Mouse (Mus musculus): ENCODE data around the gene Snd1.
"Not testable (repeated sequence)": the region's sequence is repeated elsewhere in the genome, so short reads cannot be mapped to it uniquely, and the experiment has no call there.

The Snd1 gene

DNA sequence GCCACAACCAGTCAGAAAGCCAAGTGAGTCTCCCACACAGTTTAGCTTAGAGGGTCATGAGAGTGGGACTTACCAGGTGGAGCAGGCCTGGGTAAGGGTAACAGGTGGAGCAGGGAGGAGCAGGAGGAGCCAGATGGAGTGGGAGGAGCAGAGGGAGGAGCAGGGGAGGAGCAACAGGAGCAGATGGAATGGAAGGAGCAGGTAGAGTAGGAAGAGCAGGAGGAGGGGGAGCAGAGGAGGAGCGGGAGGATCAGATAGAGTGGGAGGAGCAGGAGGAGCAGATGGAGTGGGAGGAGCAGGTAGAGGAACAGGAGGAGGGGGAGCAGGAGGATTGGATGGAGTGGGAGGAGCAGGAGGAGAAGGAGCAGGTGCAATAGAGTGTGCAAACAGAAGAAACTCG lies 427.6 kb downstream of the Snd1 start:
- no peak for DNase-seq (ENCODE audit: low read depth, low spot score)

DNA sequence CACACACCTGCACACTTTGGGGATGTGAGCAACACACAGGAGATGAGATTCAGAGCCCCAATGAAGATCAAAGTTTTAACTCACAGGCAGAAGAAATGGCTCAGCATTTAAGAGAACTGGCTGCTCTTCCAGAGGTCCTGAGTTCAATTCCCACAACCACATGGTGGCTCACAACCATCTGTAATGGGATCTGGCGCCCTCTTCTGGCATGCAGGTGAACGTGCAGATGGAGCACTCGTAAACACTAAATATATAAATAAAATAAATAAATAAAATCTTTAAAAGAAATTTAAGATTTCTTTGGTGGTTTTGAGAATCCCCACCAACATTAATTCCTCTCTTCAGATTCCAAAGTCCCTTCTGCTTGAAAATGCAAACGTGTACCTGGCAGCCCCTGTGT lies 429.5 kb downstream of the Snd1 start:
- DNase-seq (ENCODE audit: low read depth, low spot score) = no peak

GRCm38 (mm10) chr6:28905301-28905700 lies 430.4 kb downstream of the Snd1 start:
- no peak for DNase-seq (ENCODE audit: low read depth, low spot score)

DNA sequence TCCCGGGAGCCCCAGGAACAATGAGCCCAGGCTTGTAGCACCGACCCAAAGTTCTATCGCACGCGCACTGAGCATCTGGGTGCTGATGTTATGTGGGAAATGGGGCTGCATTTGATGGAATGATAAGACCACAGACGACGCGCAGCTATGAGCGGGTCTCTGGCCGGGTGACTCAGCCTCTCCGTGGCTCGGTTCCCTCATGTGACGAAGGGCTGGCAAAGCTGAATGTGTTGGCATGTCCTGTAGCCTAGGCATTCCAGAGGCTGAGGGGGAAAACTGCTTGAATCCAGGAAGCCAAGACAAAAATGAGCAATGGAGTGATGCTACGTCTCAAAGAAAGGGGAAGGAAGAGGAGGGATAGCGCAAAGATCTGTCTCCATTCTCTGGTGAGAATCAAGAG lies 434.9 kb downstream of the Snd1 start:
- DNase-seq (ENCODE audit: low read depth, low spot score) = no peak

DNA sequence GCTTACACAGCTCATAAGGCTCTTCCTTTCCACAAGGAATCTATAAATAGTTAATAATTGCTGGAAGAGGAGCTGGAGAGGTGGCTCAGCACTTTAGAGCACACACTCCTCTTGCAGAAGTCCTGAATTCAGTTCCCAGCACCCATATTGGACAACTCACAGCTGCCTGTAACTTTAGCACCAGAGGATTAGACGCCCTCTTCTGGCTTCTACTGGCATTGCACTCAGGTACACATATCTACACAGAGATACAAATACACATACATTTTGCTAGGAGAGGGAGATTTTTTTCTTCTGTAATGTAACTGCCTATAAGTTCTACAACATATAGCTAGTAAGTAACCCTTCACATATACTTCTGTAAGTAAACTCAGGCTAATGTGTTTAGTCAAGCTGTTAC lies 440.0 kb downstream of the Snd1 start:
- no peak for DNase-seq (ENCODE audit: low read depth, low spot score)

DNA sequence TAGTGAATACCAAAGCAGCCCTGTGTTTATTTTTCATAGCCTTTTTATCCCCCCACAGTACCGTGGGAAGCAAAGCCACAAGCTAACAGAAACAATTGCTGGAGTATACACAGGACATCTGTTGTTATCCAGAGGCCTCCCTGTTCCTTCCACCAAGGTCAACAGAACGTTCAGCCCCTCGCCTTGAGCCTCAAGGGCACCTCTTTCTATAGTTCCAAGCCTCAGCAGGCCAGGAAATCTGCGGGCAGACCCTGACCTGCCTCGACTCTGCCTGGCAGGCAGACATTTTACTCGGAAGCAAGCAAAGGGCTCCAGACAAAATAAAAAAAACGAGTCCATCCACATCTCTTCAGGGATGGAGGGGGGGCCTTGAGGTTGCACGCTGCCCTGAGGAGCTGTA lies 441.7 kb downstream of the Snd1 start:
- DNase-seq (ENCODE audit: low read depth, low spot score) = no peak

- DNase-seq (ENCODE audit: low read depth, low spot score) = no peak
These were observed 444.4 kb downstream of the Snd1 start for GRCm38 (mm10) chr6:28919346-28919745.

DNA sequence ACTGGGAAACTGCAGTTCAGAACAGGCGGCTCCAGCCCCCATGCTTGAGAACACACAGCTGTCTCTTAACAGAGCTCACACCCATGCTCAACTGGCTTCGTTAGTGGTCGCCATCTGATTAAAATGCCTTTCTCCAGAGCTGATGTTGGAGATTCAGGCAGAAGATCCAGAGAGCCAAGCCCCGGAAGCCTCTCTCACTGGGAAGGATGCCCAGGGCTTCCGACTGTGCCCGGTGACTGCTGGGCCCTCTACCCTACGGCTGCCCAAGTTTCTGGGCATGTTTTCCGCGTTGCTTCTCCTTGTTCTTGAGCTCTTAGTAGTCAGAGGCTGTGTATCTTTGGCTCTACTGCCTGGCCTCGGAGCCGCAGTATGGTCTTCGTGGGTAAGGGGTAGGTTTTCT lies 447.4 kb downstream of the Snd1 start:
- no peak for DNase-seq (ENCODE audit: low read depth, low spot score)

GRCm38 (mm10) chr6:28923091-28923824 lies 448.3 kb downstream of the Snd1 start:
- no peak for DNase-seq (ENCODE audit: low read depth, low spot score)

- DNase-seq (ENCODE audit: low read depth, low spot score) = no peak
These were observed 448.9 kb downstream of the Snd1 start for GRCm38 (mm10) chr6:28923837-28924236.

- not testable (repeated sequence) for DNase-seq (ENCODE audit: low read depth, low spot score)
These were observed 453.0 kb downstream of the Snd1 start for GRCm38 (mm10) chr6:28927987-28928386.

DNA sequence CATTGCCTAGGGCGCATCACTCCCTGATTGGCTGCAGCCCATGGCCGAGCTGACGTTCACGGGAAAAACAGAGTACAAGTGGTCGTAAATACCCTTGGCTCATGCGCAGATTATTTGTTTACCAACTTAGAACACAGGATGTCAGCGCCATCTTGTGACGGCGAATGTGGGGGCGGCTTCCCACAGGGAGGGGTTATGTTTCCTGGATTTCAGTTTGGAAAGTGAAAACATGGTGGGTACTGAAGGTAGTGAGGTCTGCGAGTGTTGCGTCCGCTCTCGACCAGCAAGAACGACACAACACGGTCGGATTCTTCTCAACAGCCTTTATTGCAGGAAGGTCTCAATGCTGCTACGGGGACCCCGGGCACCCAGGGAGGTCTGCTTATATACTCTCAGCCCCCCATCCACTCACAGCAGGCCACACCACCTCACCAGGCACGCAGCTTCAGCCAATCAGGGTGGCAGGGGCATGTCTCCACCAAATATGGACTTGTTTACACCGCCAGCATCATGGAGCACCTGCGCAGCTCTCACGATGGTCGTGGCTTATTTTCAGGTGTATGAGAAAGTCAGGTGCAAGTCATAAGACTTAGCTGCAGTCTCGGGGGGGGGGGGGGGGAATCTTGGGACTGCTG lies 454.3 kb downstream of the Snd1 start:
- peak; percentile 36 for DNase-seq (ENCODE audit: low read depth, low spot score)

DNA sequence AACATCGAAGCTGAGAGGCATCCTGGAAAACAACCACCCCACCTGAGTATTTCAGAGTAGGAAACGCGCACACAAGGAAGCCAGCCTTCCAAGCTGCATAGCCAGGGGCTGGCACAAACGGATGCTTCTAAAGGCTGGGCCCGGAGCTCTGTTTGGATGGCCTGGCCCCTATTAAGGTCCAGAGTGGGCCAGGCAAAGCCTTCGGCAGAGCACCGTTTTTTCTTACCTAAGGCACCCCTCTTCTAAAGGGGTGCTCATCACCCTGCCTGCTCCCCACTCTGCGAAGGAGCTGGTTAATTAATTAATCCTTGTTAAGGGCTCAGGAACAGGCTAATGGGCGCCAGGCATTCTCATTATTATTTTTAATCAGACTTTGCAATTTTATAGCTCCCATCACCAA lies 456.3 kb downstream of the Snd1 start:
- no peak for DNase-seq (ENCODE audit: low read depth, low spot score)

DNA sequence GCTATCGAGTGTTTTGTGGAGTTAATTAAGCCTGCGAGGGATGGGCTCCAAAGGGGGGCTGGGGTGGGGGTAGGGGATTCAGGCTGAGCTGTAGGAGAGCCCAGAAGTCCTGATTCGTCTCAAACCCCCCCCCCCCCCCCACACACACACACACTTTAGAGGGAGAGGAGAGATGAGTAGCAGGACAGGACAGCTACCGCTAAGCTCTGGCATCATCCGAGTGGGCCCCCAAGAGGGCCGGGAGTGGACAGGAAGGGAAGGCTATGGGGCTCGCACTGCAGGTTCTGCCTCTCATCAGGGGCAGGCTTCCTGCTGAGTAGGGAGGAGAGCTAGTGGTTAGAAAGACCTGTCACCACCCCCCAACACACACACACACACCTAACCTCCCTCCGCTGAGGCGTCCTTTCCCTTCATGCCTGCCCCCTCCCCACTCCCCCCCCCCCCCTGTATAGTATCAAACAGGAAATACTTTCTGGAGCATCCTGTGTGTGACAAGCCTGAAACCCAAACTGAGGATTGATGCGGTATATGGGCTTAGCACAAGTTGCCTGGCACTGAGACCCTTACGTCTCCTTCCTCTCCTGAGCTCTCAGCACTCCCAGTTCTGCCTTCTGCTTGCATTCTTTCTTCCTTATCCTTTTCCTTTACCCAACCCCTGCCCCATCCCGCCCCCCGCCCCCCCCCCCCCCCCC lies 456.8 kb downstream of the Snd1 start:
- DNase-seq (ENCODE audit: low read depth, low spot score) = no peak

DNA sequence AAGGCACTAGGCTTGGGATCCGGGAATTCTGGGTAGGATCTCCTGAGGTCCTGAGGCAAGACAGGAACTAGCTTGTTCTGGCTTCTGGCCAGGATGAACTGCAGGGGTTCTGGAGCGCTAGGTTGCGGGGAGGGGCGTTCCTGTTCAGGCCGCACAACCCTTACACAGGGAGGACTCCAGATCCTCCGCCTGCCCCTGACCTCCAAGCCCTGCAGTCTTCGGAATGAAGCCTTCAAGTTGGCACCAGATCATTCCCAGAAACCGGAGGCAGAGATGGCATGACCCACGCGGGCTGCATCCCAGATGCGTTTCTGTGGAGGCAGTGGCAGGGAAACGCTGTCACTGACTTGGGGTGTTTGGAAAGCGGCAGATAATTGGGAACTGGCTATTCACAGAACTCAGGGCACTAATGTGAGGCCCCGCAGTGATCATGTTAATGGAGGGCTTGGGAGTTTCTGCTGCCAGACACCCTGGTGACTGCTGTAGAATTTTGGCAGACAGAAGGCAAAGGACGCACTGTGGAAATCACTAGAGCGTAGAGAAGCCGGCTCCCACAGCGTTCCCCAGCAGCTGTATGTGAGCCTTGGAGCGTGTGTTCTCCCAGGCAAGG lies 457.5 kb downstream of the Snd1 start:
- DNase-seq (ENCODE audit: low read depth, low spot score) = no peak

- DNase-seq (ENCODE audit: low read depth, low spot score) = no peak
These were observed 460.8 kb downstream of the Snd1 start for GRCm38 (mm10) chr6:28935736-28936135.

DNA sequence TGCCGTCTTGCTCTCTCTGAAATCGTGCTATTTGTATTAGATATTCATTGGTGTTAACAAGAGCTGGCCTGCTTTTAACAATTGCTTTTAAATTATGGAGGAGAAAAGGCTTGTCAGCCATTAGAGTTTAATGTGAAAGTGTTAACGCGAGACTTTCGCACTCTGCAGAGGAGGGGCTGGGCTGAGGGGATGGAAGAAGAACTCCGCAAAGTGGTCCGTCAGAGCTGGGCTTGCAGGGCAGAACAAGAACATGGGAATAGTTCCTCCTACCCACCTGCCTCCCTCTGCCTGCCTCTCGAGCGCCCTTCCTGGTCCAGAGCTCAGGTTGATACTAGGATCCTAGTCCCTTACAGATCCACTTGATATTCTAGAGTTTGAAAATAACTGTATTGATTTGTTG lies 472.3 kb downstream of the Snd1 start:
- DNase-seq (ENCODE audit: low read depth, low spot score) = no peak

GRCm38 (mm10) chr6:28949269-28949668 lies 474.3 kb downstream of the Snd1 start:
- peak; percentile 18 for DNase-seq (ENCODE audit: low read depth, low spot score)

DNA sequence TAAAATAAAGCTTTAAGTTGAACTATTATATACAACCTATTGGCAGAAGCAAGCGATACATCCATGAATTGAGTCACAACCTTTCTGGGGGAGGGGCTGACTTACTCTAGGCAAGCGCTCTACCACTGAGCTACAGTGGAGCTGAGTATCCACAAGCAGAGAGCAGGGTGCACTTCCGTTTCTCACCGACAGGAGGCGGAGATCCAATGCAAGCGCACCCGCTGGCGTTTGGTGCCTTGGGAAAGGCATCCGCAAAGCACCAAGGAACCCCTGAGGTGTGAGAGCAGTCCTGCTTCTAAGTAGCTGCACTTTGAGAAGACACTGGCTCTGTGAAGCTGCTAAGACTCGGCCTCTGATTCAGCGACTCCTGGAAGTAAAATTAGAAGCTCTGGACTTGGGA lies 480.6 kb downstream of the Snd1 start:
- DNase-seq (ENCODE audit: low read depth, low spot score) = no peak

DNA sequence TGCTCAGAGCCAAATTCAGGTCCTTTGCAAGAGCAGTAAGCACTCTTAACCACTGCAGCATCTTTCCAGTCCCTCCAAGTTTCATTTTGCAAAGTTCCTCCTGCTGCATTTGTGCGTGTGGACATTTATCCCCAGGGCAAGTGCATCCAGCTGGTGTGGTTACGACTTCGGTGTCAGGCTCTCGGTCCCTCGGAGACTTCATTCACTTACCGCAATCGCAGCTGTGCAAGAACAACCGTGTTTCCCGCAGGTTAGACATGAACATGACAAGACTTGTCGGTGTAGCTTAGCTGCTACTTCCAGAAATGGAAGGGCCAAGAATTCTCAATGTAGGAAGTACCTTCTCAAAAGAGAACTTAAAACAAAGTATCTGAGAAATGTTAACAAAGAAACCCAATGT lies 482.5 kb downstream of the Snd1 start:
- no peak for DNase-seq (ENCODE audit: low read depth, low spot score)

DNA sequence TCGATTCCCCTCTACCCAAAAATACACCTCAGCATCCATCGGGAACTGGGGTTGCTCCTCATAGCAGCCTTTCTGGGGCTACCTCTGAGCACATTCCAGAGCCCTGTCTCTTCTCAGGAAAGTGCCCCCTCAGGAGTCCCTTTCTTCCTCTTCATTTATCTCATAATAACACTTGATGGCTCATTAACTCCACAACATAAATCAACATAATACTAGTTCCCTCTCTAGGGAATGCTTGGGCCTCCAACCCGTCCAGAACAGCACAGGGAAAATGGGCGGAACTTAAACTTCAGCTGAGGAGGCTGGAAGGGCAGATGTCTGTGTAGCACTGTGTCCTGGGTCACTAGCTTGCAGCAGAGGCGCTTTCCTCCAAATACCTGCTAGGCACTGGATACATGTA lies 488.2 kb downstream of the Snd1 start:
- no peak for DNase-seq (ENCODE audit: low read depth, low spot score)

- DNase-seq (ENCODE audit: low read depth, low spot score) = no peak
These were observed 490.3 kb downstream of the Snd1 start for GRCm38 (mm10) chr6:28965264-28965663.

DNA sequence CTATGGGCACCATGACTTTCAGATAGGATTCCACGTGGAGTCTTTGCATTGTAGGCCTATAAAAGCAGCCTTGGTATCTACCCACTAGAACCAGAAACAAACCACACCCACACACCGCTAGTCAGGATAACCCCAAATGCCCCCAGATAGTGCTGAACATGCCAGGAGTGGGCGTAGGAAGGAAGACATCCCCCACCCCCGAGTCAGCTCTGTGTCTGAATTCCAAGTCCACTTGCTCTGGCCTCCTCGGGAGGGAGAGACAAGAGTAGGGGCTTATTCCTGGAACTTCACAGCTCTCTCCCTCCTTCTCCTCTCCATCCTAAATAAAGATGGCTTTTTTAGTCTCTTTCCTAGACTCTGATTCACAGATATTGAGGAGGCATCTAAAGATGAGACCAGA lies 494.7 kb downstream of the Snd1 start:
- DNase-seq (ENCODE audit: low read depth, low spot score) = no peak
